Comparison of ENCODE assay signal across 21 mouse cellular contexts in genomic region chr1:48031631-48032030, GRCm38 (mm10).
DNase-seq lines count a peak whose midpoint lies in the region; ATAC-seq and TF ChIP-seq lines count a peak whose summit lies in the region.
"Had no signal": no experiment of that assay in that cellular context is flagged by ENCODE, and none has a peak within 500 bp of the region (broad histone marks: within the 10 kb centered on the region; RNA-seq: fewer than 3 reads in every experiment).

No protein-coding gene starts in this region.

- no peak overlapping the region for H3K4me2 ChIP-seq in forebrain, postnatal 0 days (ENCODE audit: low read depth)
- no peak overlapping the region for H3K4me2 ChIP-seq in midbrain, embryonic 13.5 days (replicated peaks)
- no peak overlapping the region for H3K4me2 ChIP-seq in midbrain, embryonic 11.5 days
- H3K4me2 ChIP-seq in midbrain, embryonic 16.5 days (ENCODE audit: low read length), result no peak overlapping the region
- H3K4me2 ChIP-seq: embryonic facial prominence, embryonic 12.5 days; hindbrain, embryonic 13.5 days had no signal

- no peaks in the 10 kb centered on the region for H3K36me3 ChIP-seq in forebrain, postnatal 0 days (ENCODE audit: insufficient read depth)
- no peaks in the 10 kb centered on the region for H3K36me3 ChIP-seq in forebrain, embryonic 10.5 days (replicated peaks)
- no peaks in the 10 kb centered on the region for H3K36me3 ChIP-seq in midbrain, embryonic 13.5 days
- no peaks in the 10 kb centered on the region for H3K36me3 ChIP-seq in midbrain, embryonic 11.5 days (ENCODE audit: control insufficient read depth, insufficient read depth, low read length)
- no peaks in the 10 kb centered on the region for H3K36me3 ChIP-seq in midbrain, embryonic 16.5 days (ENCODE audit: control insufficient read depth, insufficient read depth, low read length)
- H3K36me3 ChIP-seq: embryonic facial prominence, embryonic 12.5 days; heart, embryonic 10.5 days; hindbrain, embryonic 13.5 days had no signal

- DNase-seq in forebrain, postnatal 0 days, result peak; percentile 45
- DNase-seq in forebrain, embryonic 10.5 days (ENCODE audit: extremely low spot score, low spot score), result no peak
- no peak for DNase-seq in midbrain, embryonic 11.5 days (ENCODE audit: low spot score, missing footprints)
- DNase-seq in brain, embryonic 14.5 days (ENCODE audit: low read depth), result peak; percentile 69
- DNase-seq in cerebellum, adult 2 months, result no peak
- DNase-seq: adrenal gland, adult 2 months; adrenal gland, postnatal 25 days; cerebellum, adult 11 months; cerebellum, adult 9-10 months; cerebellum, postnatal 25 days; gastrocnemius, postnatal 36 days; heart, adult 18-20 months; heart, postnatal 10 days; heart, postnatal 4 days had no signal

- no peak overlapping the region for H3K27ac ChIP-seq in forebrain, postnatal 0 days (ENCODE audit: low read depth, low read length)
- H3K27ac ChIP-seq in forebrain, embryonic 10.5 days, result no peak overlapping the region
- H3K27ac ChIP-seq in midbrain, embryonic 13.5 days, result no peak overlapping the region
- H3K27ac ChIP-seq in midbrain, embryonic 11.5 days (ENCODE audit: low read depth, low read length), result no peak overlapping the region
- no peak overlapping the region for H3K27ac ChIP-seq in midbrain, embryonic 16.5 days (ENCODE audit: low read length)
- no peak overlapping the region for H3K27ac ChIP-seq in cerebellum, adult 2 months (ENCODE audit: insufficient read depth, low read length)
- H3K27ac ChIP-seq: embryonic facial prominence, embryonic 12.5 days; heart, embryonic 10.5 days; hindbrain, embryonic 13.5 days had no signal

- no peaks in the 10 kb centered on the region for H3K4me1 ChIP-seq in forebrain, postnatal 0 days (ENCODE audit: insufficient read depth)
- H3K4me1 ChIP-seq in forebrain, embryonic 10.5 days, result no peaks in the 10 kb centered on the region
- no peaks in the 10 kb centered on the region for H3K4me1 ChIP-seq in midbrain, embryonic 13.5 days (replicated peaks)
- H3K4me1 ChIP-seq in midbrain, embryonic 11.5 days (ENCODE audit: control insufficient read depth, insufficient read depth, low read length), result no peaks in the 10 kb centered on the region
- no peaks in the 10 kb centered on the region for H3K4me1 ChIP-seq in midbrain, embryonic 16.5 days (ENCODE audit: control insufficient read depth, insufficient read depth, low read length)
- H3K4me1 ChIP-seq in cerebellum, adult 2 months (ENCODE audit: control insufficient read depth, insufficient read depth, low read length), result no peaks in the 10 kb centered on the region
- H3K4me1 ChIP-seq: embryonic facial prominence, embryonic 12.5 days; heart, embryonic 10.5 days; hindbrain, embryonic 13.5 days had no signal

- WGBS in forebrain, postnatal 0 days, result 84% methylated on average over 2 of the region's 2 CpGs
- 90% methylated on average over 2 of the region's 2 CpGs for whole genome bisulfite sequencing in forebrain, embryonic 10.5 days
- WGBS in midbrain, embryonic 13.5 days, result 90% methylated on average over 2 of the region's 2 CpGs
- 82% methylated on average over 2 of the region's 2 CpGs for WGBS in midbrain, embryonic 11.5 days
- WGBS in midbrain, embryonic 16.5 days, result 74% methylated on average over 2 of the region's 2 CpGs
- WGBS in cerebellum, adult 2 months, result 97% methylated on average over 2 of the region's 2 CpGs

- no peaks in the 10 kb centered on the region for H3K27me3 ChIP-seq in forebrain, postnatal 0 days (ENCODE audit: insufficient read depth, low read length)
- H3K27me3 ChIP-seq in forebrain, embryonic 10.5 days (ENCODE audit: poor library complexity, severe bottlenecking), result no peaks in the 10 kb centered on the region
- no peaks in the 10 kb centered on the region for H3K27me3 ChIP-seq in midbrain, embryonic 13.5 days
- H3K27me3 ChIP-seq in midbrain, embryonic 11.5 days (ENCODE audit: control insufficient read depth, insufficient read depth, low read length), result no peaks in the 10 kb centered on the region
- H3K27me3 ChIP-seq in midbrain, embryonic 16.5 days (ENCODE audit: control insufficient read depth, insufficient read depth, low read depth, low read length), result no peaks in the 10 kb centered on the region
- no peaks in the 10 kb centered on the region for H3K27me3 ChIP-seq in cerebellum, adult 2 months (ENCODE audit: control insufficient read depth, insufficient read depth, low read length)
- H3K27me3 ChIP-seq: embryonic facial prominence, embryonic 12.5 days; hindbrain, embryonic 13.5 days had no signal

- H3K9ac ChIP-seq in forebrain, postnatal 0 days, result no peak overlapping the region
- H3K9ac ChIP-seq in midbrain, embryonic 13.5 days (replicated peaks), result no peak overlapping the region
- no peak overlapping the region for H3K9ac ChIP-seq in midbrain, embryonic 11.5 days (ENCODE audit: low read length)
- no peak overlapping the region for H3K9ac ChIP-seq in midbrain, embryonic 16.5 days (ENCODE audit: low read depth, low read length)
- H3K9ac ChIP-seq: embryonic facial prominence, embryonic 12.5 days; hindbrain, embryonic 13.5 days had no signal

- no peak for TF ChIP-seq POLR2A in brain, embryonic 14.5 days (IDR thresholded peaks at IDR 0.05; ENCODE audit: borderline replicate concordance, extremely low read depth, insufficient read depth, insufficient read length, poor library complexity, severe bottlenecking)
- TF ChIP-seq POLR2A in cerebellum, adult 2 months (IDR thresholded peaks at IDR 0.05; ENCODE audit: borderline replicate concordance, insufficient read depth, low read length), result no peak

- no peak overlapping the region for H3K4me3 ChIP-seq in forebrain, postnatal 0 days (ENCODE audit: low read depth, low read length)
- H3K4me3 ChIP-seq in forebrain, embryonic 10.5 days, result no peak overlapping the region
- no peak overlapping the region for H3K4me3 ChIP-seq in midbrain, embryonic 13.5 days (replicated peaks)
- H3K4me3 ChIP-seq in midbrain, embryonic 11.5 days (ENCODE audit: low read depth, low read length), result no peak overlapping the region
- no peak overlapping the region for H3K4me3 ChIP-seq in midbrain, embryonic 16.5 days (ENCODE audit: low read depth, low read length)
- no peak overlapping the region for H3K4me3 ChIP-seq in cerebellum, adult 2 months (replicated peaks; ENCODE audit: insufficient read depth, low read depth, low read length)
- H3K4me3 ChIP-seq: embryonic facial prominence, embryonic 12.5 days; heart, embryonic 10.5 days; hindbrain, embryonic 13.5 days had no signal

- TF ChIP-seq CTCF in forebrain, postnatal 0 days (IDR thresholded peaks at IDR 0.05; ENCODE audit: low read depth), result no peak
- TF ChIP-seq CTCF in brain, embryonic 14.5 days (IDR thresholded peaks at IDR 0.05; ENCODE audit: borderline replicate concordance, extremely low read depth, insufficient read depth, insufficient read length), result no peak
- TF ChIP-seq CTCF in cerebellum, adult 2 months (IDR thresholded peaks at IDR 0.05; ENCODE audit: borderline replicate concordance, insufficient read depth, low read depth, low read length), result no peak

- ATAC-seq in forebrain, postnatal 0 days, result peak; percentile 47; the same call in 1 of the 2 replicates
- peak; percentile 53; the same call in 1 of the 2 replicates for ATAC-seq in midbrain, embryonic 13.5 days
- no peak for ATAC-seq in midbrain, embryonic 11.5 days (ENCODE audit: low FRiP score)
- ATAC-seq in midbrain, embryonic 16.5 days, result peak; percentile 76
- ATAC-seq: inflammation-experienced regulatory T-cells, adult 6 months; intestine, postnatal 0 days had no signal

- H3K9me3 ChIP-seq in forebrain, postnatal 0 days (ENCODE audit: low read length), result no peaks in the 10 kb centered on the region
- H3K9me3 ChIP-seq in forebrain, embryonic 10.5 days, result no peaks in the 10 kb centered on the region
- H3K9me3 ChIP-seq in midbrain, embryonic 13.5 days, result no peaks in the 10 kb centered on the region
- no peaks in the 10 kb centered on the region for H3K9me3 ChIP-seq in midbrain, embryonic 11.5 days (ENCODE audit: control insufficient read depth, low read length)
- H3K9me3 ChIP-seq in midbrain, embryonic 16.5 days (replicated peaks; ENCODE audit: control insufficient read depth, low read length, poor library complexity, severe bottlenecking), result no peaks in the 10 kb centered on the region
- H3K9me3 ChIP-seq: embryonic facial prominence, embryonic 12.5 days; heart, embryonic 10.5 days; hindbrain, embryonic 13.5 days had no signal

Comparison
In these comparisons a context has a peak if more than half of its experiments do, and no peak if none do; other contexts are left out.
1. DNase-seq: peak in forebrain, postnatal 0 days (single experiment) and brain, embryonic 14.5 days (single experiment); none in forebrain, embryonic 10.5 days (single experiment), midbrain, embryonic 11.5 days (single experiment) and cerebellum, adult 2 months (0 of 2).